Mouse (Mus musculus) C3H10T1/2 (cell line): ENCODE measurements around the gene Cuedc2. TPM values are rescaled to one million over a fixed set of nuclear protein-coding genes. Genes with fewer than 3 reads are reported as not detected.

Source experiments
- polyA plus RNA-seq, 2 experiments: library from polyadenylated mRNA; unstranded; fragments of >200 nt; fragmentation: generic; extraction: Trizol; gene quantifications; one replicate each; pipeline ENCODE4 v1.2.1; 2012; ENCODE audit warnings: missing spikeins in 2 of 2

The Cuedc2 gene
- 100 to 1,000 TPM; 281 to 410 TPM for polyA plus RNA-seq

GRCm38 (mm10) chr19:46338331-46338936 is at the start of gene Cuedc2:
Gene Cuedc2, minus strand, starts transcription at chr19:46338702.

GRCm38 (mm10) chr19:46350168-46350932 is 11.8 kb upstream of the Cuedc2 start, which contains the start of gene 2310034G01Rik:
Gene 2310034G01Rik, minus strand, starts transcription at chr19:46350302.

DNA sequence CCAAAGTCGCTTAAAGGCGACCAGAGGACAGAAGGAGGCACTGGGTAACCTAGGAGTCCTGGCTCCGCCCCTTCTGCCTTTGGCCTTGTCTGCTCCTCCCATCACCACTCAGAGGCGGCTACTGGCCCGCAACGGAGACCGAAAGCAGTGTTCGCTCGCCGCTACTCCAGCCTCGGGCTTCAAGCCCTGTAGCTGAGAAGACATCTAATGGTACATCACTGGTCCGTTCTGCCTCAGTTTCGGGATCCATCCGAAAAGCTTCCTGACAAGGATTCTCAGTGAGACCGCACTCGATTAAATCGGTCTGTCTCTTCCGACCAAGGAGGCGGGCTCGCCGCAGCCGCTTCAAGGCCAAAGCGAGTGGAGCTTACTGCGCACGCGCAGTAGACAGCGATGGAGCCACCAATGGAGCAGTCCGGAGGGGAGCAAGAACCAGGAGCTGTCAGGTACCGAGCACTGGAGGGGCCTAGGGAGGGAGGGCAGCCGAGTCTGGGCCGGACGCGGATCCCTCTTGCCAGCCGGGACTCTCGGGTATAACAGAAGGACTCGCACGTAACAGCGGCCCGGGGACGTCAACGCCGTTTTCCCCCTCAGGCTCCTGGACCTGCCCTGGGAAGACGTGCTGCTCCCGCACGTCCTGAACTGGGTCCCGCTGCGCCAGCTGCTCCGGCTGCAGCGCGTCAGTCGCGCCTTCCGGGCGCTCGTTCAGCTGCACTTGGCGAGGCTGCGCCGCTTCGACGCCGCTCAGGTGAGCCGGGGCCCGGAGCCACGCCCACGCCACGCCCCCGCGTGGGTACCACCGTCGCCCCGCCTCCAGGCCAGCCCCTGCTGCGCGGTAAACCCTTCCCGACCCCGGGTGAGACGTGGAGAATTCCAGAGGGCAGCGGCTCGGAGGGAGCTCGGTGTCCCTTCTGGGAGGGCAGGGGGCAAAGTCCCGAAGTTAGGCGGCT is 10.1 kb downstream of the Cuedc2 start, which contains the start of gene Fbxl15:
Fbxl15 (plus strand) TSS at position 104 of the 950 bp plus-strand sequence.

DNA sequence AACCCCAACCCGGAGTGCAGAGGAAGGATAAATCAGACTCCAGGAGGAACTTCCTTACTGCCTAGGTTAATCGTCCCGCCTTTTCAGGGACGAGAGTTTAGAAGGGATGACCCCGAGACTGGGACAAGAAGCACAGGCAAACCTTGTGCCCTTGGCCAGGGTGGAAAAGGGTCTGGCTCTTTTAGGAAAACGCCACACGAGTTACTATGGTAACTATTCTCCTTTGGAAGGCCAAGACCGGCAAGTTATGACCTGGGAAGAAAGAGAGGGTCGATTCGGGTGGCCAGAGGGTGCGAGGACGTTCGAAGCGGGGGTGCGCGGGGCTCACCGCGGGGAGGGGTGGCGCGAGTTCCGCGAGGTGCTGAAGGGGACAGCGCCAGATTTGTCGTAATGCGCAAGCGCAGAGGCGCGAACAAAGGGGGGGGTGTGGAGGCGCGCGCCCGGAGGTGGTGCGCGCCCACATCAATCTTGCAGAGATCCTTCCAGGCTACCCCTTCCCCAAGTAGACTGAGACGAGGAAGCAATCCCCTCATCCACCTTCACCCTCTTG is 11.7 kb downstream of the Cuedc2 start, which contains the start of gene Psd:
Psd (minus strand) TSS at position 401 of the 550 bp plus-strand sequence.

GRCm38 (mm10) chr19:46304216-46304841 is 34.2 kb downstream of the Cuedc2 start, which contains the start of gene Nfkb2:
Gene Nfkb2, plus strand, starts transcription at chr19:46304320.

Other genes starting within 250 kb of the Cuedc2 start
- gene Elovl3, start 206.8 kb downstream of the Cuedc2 start, polyA plus RNA-seq: under 1 TPM in 1 of 2 experiments, not detected in 1; 0.01 TPM
- not detected for gene Pitx3, start 190.4 kb downstream of the Cuedc2 start, polyA plus RNA-seq
- gene Gbf1, start 186.2 kb downstream of the Cuedc2 start, polyA plus RNA-seq: 10 to 100 TPM; 26.6 to 62.4 TPM
- gene Nfkb2, start 34.4 kb downstream of the Cuedc2 start, polyA plus RNA-seq: 10 to 100 TPM; 63.7 to 85.1 TPM
- gene Psd, start 11.5 kb downstream of the Cuedc2 start, polyA plus RNA-seq: 10 to 100 TPM; 13.8 to 39.2 TPM
- gene Fbxl15, start 10.5 kb downstream of the Cuedc2 start, polyA plus RNA-seq: 10 to 100 TPM; 25.0 to 36.3 TPM
- 1 to 10 TPM in 1 of 2 experiments, under 1 TPM in 1; 0.83 to 3.8 TPM for gene Mfsd13a, start 2.4 kb upstream of the Cuedc2 start, polyA plus RNA-seq
- 1 to 10 TPM; 1.2 to 4.6 TPM for gene 2310034G01Rik, start 11.6 kb upstream of the Cuedc2 start, polyA plus RNA-seq
- 100 to 1,000 TPM; 138 to 168 TPM for gene Actr1a, start 57.0 kb upstream of the Cuedc2 start, polyA plus RNA-seq
- 10 to 100 TPM in 1 of 2 experiments, 1 to 10 TPM in 1; 6.5 to 28.7 TPM for gene Sufu, start 58.2 kb upstream of the Cuedc2 start, polyA plus RNA-seq
- 10 to 100 TPM in 1 of 2 experiments, 1 to 10 TPM in 1; 7.1 to 38.0 TPM for gene Trim8, start 163.0 kb upstream of the Cuedc2 start, polyA plus RNA-seq
- 100 to 1,000 TPM in 1 of 2 experiments, 10 to 100 TPM in 1; 54.5 to 213 TPM for gene Arl3, start 234.5 kb upstream of the Cuedc2 start, polyA plus RNA-seq
- 1 to 10 TPM; 1.1 to 5.3 TPM for gene Sfxn2, start 234.7 kb upstream of the Cuedc2 start, polyA plus RNA-seq